ENCODE assay signal across 16 mouse cellular contexts in the genomic region with DNA sequence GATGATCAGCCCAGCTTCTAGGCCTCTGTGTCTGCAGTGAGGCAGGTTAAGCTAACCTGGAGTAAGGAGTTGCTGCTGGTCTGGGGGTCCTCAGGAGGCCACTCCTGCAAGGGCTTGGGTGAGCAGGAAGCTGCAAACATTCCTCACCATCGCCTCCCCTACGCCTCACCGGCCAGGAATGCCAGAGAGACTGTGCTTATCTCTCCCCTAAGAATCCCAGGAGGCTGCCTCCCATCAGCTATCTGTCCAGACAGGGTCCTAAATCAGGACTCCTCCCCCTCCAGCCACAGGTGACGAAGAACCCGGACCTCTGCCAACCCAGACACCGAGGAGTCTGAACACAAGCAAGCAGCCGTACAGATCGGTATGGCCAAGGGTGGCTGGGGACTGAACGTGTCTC. TPM values are rescaled to one million over a fixed set of nuclear protein-coding genes. Genes with fewer than 3 reads are reported as not detected.
DNase-seq lines count a peak whose midpoint lies in the region; ATAC-seq and TF ChIP-seq lines count a peak whose summit lies in the region.
"Had no signal": no experiment of that assay in that cellular context is flagged by ENCODE, and none has a peak within 500 bp of the region (broad histone marks: within the 10 kb centered on the region; RNA-seq: fewer than 3 reads in every experiment).

No protein-coding gene starts in this region.

- no peaks in the 10 kb centered on the region for H3K9me3 ChIP-seq in kidney, postnatal 0 days (replicated peaks; ENCODE audit: low read length)
- H3K9me3 ChIP-seq: hindbrain, embryonic 15.5 days; limb, embryonic 15.5 days had no signal

- no peak overlapping the region for H3K4me2 ChIP-seq in kidney, postnatal 0 days (ENCODE audit: low read length)
- H3K4me2 ChIP-seq: hindbrain, embryonic 15.5 days; limb, embryonic 15.5 days had no signal

- WGBS in kidney, postnatal 0 days: 25% methylated on average over 9 of the region's 9 CpGs

- no peak overlapping the region for H3K4me3 ChIP-seq in kidney, postnatal 0 days (replicated peaks; ENCODE audit: low read depth, low read length)
- H3K4me3 ChIP-seq: hindbrain, embryonic 15.5 days; limb, embryonic 15.5 days had no signal

- H3K4me1 ChIP-seq in kidney, postnatal 0 days (replicated peaks; ENCODE audit: insufficient read depth, low read length): peaks cover 14% of the 10 kb centered on the region
- H3K4me1 ChIP-seq: hindbrain, embryonic 15.5 days had no signal

- DNase-seq in adrenal gland, postnatal 14 days: peak; percentile 22
- DNase-seq in adrenal gland, postnatal 4 days (ENCODE audit: low spot score in 2 of 2): no peak
- peak; percentile 59 for DNase-seq in kidney, postnatal 0 days (ENCODE audit: low spot score)
- DNase-seq in kidney, adult 11 months: no peak
- peak; percentile 37 for DNase-seq in urinary bladder, postnatal 25 days (ENCODE audit: low spot score)
- no peak for DNase-seq in urinary bladder, postnatal 10 days (ENCODE audit: low spot score)
- no peak for DNase-seq in layer of hippocampus, postnatal 25 days (ENCODE audit: extremely low spot score in 1 of 2, low spot score in 1 of 2)
- DNase-seq in cerebellum, adult 9-10 months: no peak
- DNase-seq: layer of hippocampus, adult 9-11 months; retina, postnatal 1 day had no signal

- no peak overlapping the region for H3K27ac ChIP-seq in kidney, postnatal 0 days
- H3K27ac ChIP-seq: hindbrain, embryonic 15.5 days; limb, embryonic 15.5 days had no signal

- no peak; the same call in 1 of the 2 replicates for ATAC-seq in kidney, postnatal 0 days (replicated peaks; ENCODE audit: low FRiP score, low read depth)

- no peak for TF ChIP-seq CTCF in kidney, postnatal 0 days (IDR thresholded peaks at IDR 0.05; ENCODE audit: low read depth)

- no peak overlapping the region for H3K9ac ChIP-seq in kidney, postnatal 0 days (ENCODE audit: low read depth, low read length)
- H3K9ac ChIP-seq: hindbrain, embryonic 15.5 days; limb, embryonic 15.5 days had no signal

- no peaks in the 10 kb centered on the region for H3K27me3 ChIP-seq in kidney, postnatal 0 days (ENCODE audit: insufficient read depth, low read length)
- H3K27me3 ChIP-seq: hindbrain, embryonic 15.5 days; limb, embryonic 15.5 days had no signal

- H3K36me3 ChIP-seq in kidney, postnatal 0 days (ENCODE audit: insufficient read depth, low read length): no peaks in the 10 kb centered on the region
- H3K36me3 ChIP-seq: hindbrain, embryonic 15.5 days; limb, embryonic 15.5 days had no signal

RNA-seq across cellular contexts. Expression of gene Gm26897, which starts 56.8 kb away (rescaled TPM):
- total RNA-seq in adrenal gland, postnatal 14 days (2021): not detected in 2 replicates
- total RNA-seq in adrenal gland, postnatal 4 days (2021): not detected
- polyA plus RNA-seq in kidney, postnatal 0 days (2015; fragmentation: Nextera tagmentation; extraction: Ambion mirVana): not detected in 2 replicates
- total RNA-seq in layer of hippocampus, postnatal 25 days (2021): not detected
- total RNA-seq: common myeloid progenitor, adult 5-6 weeks; ES-E14; gastrocnemius, adult 18-20 months; megakaryocyte, adult 5-6 weeks had no signal
- polyA plus RNA-seq: hindbrain, embryonic 15.5 days; limb, embryonic 15.5 days had no signal

Comparison
In these comparisons a context has a peak if more than half of its experiments do, and no peak if none do; other contexts are left out.
1. DNase-seq: peak in adrenal gland, postnatal 14 days (single experiment), kidney, postnatal 0 days (single experiment) and urinary bladder, postnatal 25 days (single experiment); none in adrenal gland, postnatal 4 days (0 of 2), kidney, adult 11 months (single experiment), urinary bladder, postnatal 10 days (single experiment), layer of hippocampus, postnatal 25 days (0 of 2) and cerebellum, adult 9-10 months (single experiment).